Mouse (Mus musculus) cerebellum, adult 9-10 months (tissue): Measurements from ENCODE around the gene Zswim9.

Experiments used
- DNase-seq: peaks from one replicate; pipeline ENCODE4 v3.0.0; 2022

The Zswim9 gene

DNA sequence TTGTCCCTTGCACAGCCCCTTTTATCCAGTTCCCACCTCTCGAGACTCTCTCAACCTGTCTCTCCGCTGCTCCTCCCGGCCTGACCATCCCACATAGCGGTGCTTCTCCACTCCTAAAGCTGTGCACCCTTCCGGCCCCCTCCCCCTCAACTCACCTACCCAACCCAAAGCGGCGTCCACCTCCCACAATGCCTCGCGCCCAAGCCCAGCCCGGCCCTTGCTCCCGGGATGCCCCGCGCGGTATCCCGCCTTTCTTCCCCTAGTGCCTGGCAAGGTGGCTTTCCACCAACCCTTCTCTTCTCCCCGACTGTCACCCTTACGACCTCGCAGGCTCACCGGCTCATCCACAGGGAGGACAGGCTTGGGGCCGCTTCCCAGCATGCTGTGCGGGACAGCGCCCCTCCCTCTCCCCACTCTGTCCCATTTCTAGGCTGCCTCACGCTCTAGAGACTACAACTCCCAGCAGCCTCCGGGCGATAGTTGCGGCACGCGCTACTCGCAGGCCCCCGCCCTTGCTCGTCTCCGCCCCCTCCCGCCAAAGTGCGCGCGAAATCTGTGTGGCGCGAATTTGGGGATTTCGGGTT, at the start of gene Zswim9:
Zswim9 (minus strand) TSS at position 414 of the 584 bp plus-strand sequence.
- peak; percentile 93 for DNase-seq

DNA sequence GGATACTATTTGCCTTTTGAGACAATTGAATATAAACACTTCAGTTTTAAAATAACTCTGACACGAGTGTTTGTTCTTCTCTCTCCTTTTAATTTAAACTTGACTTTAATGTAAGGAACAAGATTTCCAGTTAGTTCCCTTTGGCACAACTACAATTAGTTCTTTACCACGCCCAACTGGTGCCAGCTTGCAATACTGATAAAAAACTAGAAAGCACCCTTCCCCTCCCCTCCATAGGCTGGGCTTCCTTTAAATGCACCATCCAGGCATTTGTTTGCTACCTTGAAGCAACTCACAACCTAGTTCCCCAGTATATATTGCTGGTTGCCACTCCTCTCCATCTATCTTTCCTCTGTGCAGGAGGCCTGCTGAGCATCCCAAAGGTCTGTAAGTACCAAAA, 45.8 kb upstream of the Zswim9 start, which contains the start of gene Pla2g4c:
Pla2g4c (plus strand) TSS at position 340 of the 400 bp plus-strand sequence.
- DNase-seq, result no peak

DNA sequence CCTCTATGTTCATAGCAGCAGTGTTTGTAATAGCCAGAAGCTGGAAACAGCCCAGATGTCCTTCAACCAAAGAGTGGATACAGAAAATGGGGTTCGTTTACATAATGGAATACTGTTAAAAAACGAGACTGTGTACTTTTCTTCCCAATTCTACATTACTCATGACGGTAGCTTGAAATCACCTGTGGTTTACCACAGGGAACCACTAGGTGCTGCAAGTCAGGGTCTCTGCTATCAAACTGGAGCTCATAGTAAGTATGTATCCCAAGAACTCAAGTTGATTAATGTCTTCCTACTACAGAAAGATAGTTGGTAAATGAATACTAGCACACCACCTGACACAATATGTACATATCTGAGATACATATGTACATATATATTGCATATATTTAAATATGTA, 42.9 kb upstream of the Zswim9 start:
- DNase-seq, result no peak

DNA sequence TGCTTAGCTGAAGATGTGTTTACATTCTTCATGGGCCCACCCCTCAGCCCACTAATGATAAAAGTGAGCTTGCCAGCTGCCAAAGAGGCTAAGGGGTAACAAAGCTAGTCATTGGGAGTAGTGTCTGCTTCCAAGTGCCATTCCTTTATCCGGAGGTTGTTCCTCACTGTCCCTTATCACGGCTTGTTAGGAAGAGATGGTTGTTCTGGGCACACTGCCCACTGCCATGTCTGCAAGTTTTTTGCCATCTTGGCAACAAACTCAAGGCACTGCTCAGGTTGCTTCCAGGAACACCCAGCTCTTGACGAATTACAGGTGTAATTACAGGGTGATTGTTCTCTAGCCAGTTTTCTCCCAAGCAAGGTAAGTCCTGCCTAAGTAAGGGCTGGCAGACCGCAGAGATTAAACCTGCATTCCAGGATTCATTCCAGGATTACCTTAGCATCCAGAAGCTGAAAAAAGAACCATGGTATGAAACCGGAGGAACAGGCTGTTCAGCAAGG, 35.6 kb upstream of the Zswim9 start:
- DNase-seq, result no peak

DNA sequence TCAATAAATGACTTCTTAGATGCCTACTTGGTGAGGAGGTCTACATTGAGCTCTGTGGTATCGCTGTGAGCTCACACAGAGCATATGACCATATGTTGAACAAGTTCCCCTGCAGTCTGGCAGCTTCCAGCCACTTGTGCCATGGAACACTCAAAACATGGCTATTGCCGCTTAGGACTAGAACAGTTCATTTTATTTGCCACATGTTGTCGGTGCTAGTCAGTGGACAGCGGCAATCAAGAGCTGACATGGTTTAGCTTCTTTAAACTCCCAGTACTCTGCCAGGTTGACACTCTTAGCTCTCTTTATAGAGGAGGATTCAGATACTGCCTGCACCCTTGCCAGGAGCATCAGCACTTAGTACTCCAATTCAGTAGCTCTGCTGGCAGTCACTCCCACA, 32.9 kb upstream of the Zswim9 start:
- no peak for DNase-seq

DNA sequence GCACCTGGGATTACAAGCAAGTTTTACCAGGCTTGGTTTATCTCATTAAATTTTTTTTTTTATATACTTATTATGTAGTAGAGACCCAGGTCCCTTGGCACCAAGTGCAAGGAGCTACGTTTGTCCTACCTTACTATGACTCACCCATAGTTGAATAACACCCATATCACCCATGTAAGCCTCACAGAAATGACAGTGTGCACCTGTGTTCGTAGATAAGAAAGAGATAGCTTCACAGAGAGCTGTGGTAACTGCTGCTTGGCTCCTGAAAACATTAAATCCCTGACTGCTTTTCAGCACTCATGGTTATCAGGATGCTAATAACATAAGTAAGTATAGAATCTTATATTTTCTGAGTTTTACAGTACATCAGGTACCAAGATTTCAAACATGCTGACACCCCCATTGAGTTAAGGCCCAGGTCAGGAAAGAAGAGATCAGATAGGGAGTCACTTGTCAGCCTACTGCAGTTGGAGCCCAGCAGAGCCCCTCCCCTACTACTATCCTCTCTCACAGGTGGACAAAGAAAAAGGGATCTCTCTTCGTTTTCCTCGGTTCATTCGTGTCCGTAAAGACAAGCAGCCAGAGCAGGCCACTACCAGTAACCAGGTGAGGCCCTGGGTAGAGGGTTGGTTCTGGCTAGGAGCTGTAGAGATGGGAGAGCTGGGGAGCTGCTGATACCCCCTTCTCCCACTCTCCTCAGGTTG, 32.1 kb upstream of the Zswim9 start:
- DNase-seq, result no peak

DNA sequence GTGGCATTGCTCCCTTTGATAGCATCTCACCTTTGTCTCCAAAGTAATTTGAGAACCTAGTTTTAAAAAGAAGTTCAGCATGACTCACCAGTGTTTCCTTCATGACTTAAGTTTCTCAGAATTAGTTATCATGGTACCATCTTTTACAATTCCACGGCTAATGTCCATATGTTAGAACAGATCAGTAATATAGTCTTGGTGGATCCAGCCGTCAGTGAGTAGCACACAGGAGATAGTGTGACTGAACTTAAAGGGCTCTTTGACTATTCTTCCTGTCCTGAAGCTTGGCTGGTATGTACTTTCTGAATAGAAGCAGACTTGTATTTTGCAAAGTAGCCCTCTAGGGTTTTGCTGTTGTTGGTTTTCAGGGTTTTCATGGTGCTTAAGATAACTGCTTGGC, 30.9 kb upstream of the Zswim9 start:
- no peak for DNase-seq

DNA sequence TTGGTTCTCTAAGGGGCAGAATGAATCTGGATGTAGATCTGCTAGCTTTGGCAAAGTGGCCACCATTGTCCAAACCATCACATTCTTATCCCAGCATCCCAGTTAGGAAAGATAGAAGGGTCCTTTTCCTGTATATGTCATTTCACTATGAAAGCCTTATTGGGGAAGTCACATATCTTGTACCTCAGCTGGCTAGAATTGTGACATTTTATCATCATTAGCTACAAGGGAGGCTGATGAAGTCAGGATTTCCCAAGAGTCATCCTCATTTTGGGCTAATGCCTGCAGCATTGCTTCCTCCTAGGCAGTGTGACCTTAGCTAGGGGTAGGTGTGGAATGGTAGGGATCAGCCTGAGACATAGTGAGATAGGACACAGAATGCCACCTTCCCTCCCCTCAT, 24.9 kb upstream of the Zswim9 start:
- no peak for DNase-seq

DNA sequence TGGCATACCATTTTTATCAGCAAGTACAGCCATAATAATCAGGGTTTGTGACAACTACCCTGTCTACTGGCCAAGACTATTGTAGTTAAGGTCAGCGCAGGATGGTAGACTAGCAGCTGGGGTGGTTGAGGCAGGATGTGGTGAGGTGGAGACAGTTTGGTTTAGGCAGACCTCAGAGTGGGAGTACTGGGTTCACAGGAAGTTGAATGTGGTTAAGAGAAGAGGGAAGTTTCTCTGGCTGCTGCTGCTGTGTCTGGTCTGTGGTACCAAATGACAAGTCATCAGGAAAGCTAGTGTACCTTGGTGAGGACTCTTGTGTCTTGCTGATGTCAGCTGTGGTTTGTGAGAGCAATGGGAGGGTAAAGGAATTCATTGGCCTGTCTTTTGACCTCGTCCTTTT, 24.3 kb upstream of the Zswim9 start:
- no peak for DNase-seq

DNA sequence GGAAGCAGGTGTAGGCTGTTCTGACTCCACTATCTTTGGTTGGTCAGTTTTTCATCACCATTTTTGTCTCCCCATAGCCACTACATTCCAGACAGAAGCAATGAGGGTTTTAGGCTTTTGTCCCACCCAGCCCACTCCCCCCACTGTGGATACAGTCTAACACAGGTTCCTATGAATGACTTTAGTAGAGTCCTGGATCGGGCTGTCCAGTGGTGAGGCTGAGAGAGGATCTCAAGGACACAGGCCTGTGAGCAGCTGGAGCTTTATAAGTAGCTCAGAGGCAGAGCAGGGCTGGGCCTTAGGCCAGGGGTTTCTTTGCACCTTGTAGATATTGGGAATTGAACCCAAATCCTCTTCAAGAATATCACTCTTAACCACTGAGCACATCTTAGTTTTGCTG, 23.1 kb upstream of the Zswim9 start:
- DNase-seq, result no peak

DNA sequence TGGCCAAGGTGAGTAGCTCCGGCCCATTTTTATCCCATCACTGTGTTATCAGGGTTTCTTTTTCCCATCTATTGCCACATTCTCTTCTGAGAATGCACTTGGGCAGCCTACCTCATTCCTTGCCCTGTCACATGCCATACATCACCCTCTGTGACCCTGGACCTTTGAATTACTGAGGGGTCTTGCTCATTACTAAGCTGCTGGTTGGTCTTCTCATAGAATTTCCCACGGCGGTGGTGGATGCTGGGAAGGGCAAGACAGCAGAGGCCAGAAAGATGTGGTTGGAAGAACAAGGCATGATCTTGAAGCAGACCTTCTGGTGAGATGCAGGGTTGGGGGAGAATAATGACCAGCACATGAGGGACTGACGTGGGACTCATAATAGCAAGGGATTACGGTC, 20.3 kb upstream of the Zswim9 start:
- no peak for DNase-seq

DNA sequence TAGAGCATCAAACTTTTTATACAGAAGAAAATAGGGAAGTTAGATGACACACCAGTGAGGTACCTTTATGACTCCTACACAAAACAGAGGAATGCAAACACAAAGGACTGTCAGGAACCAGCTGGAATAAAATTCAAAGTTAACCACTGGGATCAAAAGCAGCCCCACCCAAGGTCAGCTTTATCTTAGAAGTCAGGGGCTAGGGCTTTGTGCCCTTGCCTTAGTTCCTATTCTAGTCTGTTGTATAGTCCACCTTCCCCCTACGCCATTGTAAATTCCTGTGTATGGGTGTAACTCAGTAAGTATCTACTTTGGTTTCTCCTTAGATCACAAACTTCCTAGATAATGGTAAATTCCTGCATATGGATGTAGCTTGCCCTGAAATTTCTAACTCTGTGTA, 19.1 kb upstream of the Zswim9 start:
- DNase-seq, result no peak

DNA sequence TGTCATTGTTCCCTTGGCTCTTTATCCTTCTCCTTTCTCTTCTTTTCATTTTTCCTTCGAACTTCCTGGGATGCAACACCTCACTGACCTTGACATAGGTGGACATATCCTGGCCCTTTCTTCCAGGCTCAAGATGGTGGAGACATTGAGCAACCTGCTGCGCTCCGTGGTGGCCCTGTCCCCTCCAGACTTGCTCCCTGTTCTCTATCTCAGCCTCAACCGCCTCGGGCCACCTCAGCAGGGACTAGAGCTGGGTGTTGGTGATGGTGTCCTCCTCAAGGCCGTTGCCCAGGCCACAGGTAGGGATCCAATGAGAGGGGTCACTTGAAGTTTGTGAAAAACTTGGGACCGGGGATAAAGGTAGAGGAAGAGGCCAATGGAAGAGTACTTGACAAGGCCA, 16.7 kb upstream of the Zswim9 start:
- DNase-seq, result no peak

DNA sequence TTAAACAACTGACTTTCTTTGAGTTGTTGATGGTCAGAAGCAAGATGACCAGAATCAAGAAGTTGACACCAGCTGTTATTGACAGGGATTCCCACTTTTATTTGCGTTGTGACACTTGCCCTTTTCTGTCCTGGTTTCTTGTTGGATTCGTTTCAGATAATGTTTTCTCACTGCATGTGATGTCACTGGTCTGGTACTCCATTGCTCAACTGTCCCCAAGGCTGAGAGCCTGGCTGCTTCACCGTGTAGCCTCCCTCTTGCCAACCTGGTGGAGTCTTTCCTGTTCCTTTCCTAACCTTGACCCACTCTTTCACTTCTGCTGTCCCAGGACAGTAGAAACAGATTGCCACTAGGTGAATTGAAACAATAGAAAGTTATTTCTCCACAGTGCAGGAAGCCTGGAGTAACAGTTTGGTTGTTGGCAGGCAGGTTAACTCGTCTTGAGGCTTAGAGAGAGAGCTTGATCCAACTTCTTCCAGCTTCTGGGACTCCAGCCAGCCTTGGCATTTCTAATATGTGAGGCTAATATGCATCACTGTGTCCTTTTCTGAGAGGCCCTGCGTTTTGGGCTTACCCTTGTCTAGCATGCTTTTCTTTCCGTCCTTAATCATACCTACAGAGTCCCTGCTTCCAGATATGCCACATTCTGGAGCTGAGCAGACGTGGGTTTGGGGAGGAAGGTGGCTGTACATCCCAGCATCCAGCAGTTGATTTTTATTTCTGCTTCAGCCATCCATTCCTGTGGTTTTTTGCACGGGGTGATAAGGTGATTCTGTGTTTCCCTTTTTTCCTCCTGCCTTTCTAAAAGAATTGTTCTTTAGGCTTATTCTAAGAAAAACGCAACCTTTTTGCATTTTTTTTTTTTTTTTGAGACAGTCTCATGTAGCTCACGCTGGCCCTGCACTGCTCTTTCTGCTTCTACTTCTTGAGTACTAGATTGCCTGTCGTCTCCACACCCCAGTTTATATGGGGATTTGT, 15.6 kb upstream of the Zswim9 start:
- DNase-seq, result no peak

DNA sequence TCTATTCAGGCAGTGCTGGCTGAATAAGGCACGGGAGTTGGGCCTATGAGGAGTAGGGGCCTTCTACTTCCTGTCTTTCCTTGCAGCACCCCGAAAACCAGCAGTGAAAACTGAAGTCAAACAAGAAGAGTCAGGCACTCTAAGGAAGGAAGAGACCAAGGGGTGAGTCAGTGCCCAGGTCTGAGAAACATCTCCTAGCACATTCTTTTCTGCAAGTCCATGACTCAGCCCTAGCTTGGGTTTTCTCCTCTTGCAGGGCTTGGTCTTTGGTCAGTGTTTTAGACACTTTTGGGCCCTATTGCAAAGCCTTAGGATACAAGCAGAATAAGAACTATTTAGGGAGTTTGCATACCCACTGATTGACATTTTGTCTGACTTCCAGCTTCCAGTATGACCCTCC, 12.8 kb upstream of the Zswim9 start:
- no peak for DNase-seq

DNA sequence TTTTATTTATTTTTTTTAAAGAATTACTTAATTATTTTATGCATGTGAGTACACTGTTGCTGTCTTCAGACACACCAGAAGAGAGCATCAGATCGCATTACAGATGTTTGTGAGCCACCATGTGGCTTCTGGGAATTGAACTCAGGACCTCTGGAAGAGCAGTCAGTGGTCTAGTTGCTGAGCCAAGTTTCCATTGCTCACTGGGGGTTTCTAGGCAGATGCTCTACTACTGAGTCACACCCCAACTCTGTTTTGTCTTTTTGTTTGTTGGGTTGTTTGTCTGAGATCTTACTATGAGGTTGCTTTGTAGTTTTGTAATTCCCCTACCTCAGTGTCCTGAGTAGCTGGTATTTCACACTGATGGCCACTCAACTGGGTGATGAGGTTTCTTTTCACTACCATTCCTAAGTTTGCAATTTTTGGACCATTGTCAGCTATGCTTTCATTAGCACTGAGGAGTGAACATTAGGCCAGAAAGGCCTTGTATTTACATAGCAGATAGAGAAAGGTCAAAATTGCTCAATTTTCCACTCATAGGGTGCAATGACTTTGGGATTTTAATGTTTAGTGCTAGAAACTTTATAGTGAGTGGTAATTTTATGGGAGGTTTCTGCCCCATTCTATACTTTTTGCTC, 11.6 kb upstream of the Zswim9 start:
- DNase-seq, result no peak

DNA sequence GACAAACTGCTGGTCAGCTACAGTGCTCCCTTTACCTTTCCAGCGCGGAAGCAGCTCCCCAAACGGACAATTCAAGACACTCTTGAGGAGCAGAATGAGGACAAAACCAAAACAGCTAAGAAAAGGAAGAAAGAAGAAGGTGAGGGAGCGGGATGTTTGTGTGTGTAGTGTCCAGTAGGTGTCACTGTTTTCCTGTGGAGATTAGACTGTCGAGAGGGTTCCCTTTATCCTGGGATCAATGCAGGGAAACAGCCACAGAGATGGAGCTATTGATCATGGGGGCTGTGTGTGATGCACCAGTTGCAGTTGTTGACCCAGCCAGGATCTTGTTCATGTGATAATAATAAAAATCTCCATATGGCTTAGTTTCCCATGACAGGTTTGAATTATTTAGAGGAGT, 10.1 kb upstream of the Zswim9 start:
- DNase-seq, result no peak

DNA sequence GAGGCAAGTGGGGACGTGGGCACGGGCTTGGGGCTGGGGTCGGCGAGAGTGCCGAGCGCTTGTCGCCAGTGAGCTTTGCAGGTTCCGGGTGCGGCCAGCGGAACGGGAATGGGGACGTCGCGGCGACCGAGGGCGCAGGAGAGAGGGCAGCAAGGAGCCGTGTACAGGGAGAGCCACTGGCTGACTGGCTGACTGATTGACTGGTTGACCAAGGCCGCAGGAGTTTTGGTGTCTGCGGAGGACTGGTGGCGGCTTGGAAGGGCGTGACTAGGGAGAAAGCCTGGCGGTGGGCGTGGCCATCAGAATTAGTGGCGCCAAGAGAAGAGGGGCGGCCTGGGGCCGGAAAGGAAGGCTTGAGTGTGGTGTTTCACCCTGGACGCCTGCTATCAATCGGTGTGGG, 436 bp upstream of the Zswim9 start:
- DNase-seq, result peak; percentile 30

DNA sequence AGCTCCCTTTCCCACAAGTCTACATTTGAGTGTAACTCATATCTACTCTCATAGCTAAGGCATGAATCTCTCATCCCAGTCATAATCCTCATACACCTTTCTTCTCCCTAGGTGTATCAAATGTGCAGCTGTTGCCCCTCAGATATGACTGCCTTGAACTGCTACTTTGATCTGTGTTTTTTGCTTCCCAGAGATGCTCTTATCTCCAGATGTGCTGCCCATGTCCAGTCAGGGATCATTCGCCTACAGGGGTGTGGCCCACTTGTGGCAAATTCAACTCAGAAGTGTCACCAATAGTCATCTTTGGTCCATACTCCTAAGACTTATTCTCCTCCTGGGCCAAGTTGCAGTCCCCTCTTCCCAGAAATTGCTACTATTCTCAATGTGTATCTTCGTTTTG, 688 bp downstream of the Zswim9 start:
- DNase-seq, result no peak

DNA sequence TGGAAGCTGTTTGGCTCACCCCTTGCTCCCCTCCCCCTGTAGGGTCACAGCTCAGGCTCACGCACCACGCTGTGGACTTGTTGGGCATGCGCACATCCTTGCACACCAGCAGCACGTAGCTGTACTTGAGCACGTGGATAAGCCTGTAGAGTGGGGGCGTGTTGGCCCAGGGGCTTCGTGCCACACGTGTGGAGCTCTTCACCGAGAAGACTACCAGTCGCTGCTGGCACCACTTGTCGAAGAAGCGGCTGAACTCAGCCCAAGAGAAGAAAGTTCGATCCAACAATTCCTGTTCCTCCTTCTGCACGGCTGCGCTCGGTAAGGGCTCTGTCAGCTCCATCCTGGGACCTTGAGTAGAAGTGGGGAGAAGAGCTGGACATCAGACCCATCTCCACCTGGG, 1.4 kb downstream of the Zswim9 start, which contains the start of gene Lig1:
Lig1 (plus strand) TSS at position 203 of the 400 bp plus-strand sequence.
- DNase-seq, result peak; percentile 48

DNA sequence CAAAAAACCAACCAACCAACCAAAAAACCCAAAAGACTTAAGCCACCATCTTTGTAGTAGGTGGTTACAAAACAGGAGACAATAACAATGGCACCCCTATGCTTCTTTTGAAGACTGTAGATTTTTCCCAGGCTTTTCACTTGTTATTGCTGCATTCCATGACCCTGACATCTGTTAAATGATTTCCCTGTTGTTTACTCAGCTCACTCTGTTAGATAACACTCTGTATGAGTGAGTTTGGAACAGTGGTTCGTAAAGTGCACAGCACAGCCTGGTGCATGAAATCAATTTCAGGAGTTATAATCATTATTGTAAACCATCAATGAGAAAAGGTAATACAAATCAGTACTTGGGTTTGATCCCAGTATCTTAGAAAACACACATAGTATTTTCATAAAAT, 6.8 kb downstream of the Zswim9 start:
- DNase-seq, result no peak

DNA sequence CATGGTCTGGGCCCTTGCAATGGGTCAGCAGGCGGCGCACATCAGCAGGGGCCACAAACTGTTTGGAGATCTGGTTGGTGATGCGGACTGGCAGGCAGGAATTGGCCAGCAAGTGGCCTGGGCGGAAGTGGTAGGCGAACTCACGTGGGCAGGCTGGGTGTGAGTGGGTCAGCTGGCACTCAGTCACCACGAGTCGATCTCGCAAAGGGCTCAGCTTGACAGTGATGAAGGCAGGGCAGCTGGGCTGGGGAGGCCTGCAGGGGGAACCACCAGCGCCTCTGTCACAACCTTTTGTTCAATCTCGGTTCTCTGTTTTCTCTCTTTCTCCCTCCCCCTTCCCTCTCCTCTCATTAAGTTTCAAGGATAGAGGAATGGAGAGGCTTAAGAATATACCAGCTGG, 9.1 kb downstream of the Zswim9 start:
- DNase-seq, result no peak

DNA sequence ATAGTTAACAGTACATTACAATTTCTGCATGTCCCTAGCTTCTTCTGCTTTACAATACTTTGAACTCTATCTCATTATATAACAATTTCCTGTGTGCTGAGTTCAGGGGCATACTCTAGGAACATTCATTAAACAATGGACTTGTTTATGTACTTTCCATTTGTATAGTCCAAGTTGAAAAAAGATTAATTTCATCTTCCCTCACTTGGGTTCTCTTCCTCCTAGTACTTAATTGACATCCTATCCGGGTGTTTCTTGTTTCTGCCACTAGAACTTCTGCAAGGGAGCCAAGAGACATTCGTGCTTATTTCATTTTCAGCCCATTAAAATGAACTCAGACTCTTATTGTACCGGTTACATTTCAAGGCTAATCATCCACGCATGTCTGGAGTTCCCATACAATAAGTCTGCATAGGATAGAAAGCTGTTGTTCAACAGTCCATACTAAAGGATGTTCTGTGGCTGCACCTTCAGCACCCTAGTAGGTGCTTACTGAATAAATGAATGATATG, 9.7 kb downstream of the Zswim9 start:
- no peak for DNase-seq
